Mouse (Mus musculus) liver, embryonic 14.5 days (tissue): ENCODE measurements at regions not wholly inside any gene's neighbourhood (a gene's known extent, or its start where the extent isn't known, plus 50 kb on each side); places are given as distances from the start of the nearest gene placed in this dataset.

ENCODE experiments used
- CTCF ChIP-seq: IDR thresholded peaks from 2 replicates; pipeline ENCODE4 v1.5.1; 2016; ENCODE audit warnings: antibody characterized with exemption, low read depth, control low read depth
- EP300 ChIP-seq: IDR thresholded peaks from 2 replicates; pipeline ENCODE4 v1.6.1; 2016; ENCODE audit warnings: antibody characterized with exemption, low read depth

- TF ChIP-seq CTCF (no peak), EP300 (no peak)
Observed at GRCm38 (mm10) chr3:35149251-35149691, 499.1 kb downstream of the Sox2 start.
